Mouse (Mus musculus) liver, embryonic 14.5 days (tissue): Measurements from ENCODE around the gene Fndc11.

Source experiments
- CTCF ChIP-seq: IDR thresholded peaks from 2 replicates; pipeline ENCODE4 v1.5.1; 2016; ENCODE audit warnings: antibody characterized with exemption, low read depth, control low read depth
- EP300 ChIP-seq: IDR thresholded peaks from 2 replicates; pipeline ENCODE4 v1.6.1; 2016; ENCODE audit warnings: antibody characterized with exemption, low read depth

DNA sequence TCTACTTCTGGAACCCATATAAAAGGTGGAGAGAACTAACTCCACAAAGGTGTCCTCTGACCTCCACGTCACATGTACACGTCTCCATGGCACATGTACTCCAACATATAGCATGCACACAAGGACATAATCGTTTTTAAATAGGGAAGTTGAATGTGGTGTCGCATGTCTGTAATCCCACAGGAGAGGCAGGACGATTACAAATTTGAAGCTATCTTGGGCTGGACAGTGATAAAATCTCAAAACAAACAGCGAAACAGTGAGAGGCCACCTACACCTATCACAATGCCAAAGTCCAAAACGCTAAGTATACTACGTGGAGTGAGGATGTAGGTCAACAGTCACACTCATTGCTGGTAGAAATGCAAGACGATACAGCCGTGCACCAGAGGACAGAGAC, 29.4 kb downstream of the Fndc11 start:
- TF ChIP-seq CTCF (no peak), EP300 (no peak)
